Mouse (Mus musculus): ENCODE results near the gene Chp2.

Chp2 gene

GRCm38 (mm10) chr7:122219315-122219801, at the start of gene Chp2:
Gene Chp2 (plus strand): TSS chr7:122219496.
- peak; percentile 5 for DNase-seq (ENCODE audit: low spot score)

- no peak for DNase-seq (ENCODE audit: low spot score)
Measured at GRCm38 (mm10) chr7:122170705-122171104, 48.6 kb upstream of the Chp2 start.

GRCm38 (mm10) chr7:122171613-122172012, 47.7 kb upstream of the Chp2 start:
- no peak for DNase-seq (ENCODE audit: low spot score)

GRCm38 (mm10) chr7:122180720-122181119, 38.6 kb upstream of the Chp2 start:
- DNase-seq (ENCODE audit: low spot score): no peak

- DNase-seq (ENCODE audit: low spot score): no peak
Measured at GRCm38 (mm10) chr7:122184569-122184968, 34.7 kb upstream of the Chp2 start.

GRCm38 (mm10) chr7:122186043-122186442, 33.3 kb upstream of the Chp2 start, which contains the start of gene Ern2:
Gene Ern2 (minus strand): TSS chr7:122186207.
- no peak for DNase-seq (ENCODE audit: low spot score)

- no peak for DNase-seq (ENCODE audit: low spot score)
Measured at GRCm38 (mm10) chr7:122189484-122189883, 29.8 kb upstream of the Chp2 start.

GRCm38 (mm10) chr7:122191097-122191496, 28.2 kb upstream of the Chp2 start:
- DNase-seq (ENCODE audit: low spot score): no peak

GRCm38 (mm10) chr7:122193919-122194318, 25.4 kb upstream of the Chp2 start:
- DNase-seq (ENCODE audit: low spot score): no peak

- no peak for DNase-seq (ENCODE audit: low spot score)
Measured at GRCm38 (mm10) chr7:122196771-122197170, 22.5 kb upstream of the Chp2 start.

GRCm38 (mm10) chr7:122197306-122197705, 22.0 kb upstream of the Chp2 start:
- DNase-seq (ENCODE audit: low spot score): no peak

- no peak for DNase-seq (ENCODE audit: low spot score)
Measured at GRCm38 (mm10) chr7:122199296-122199695, 20.0 kb upstream of the Chp2 start.

- DNase-seq (ENCODE audit: low spot score): no peak
Measured at GRCm38 (mm10) chr7:122203936-122204335, 15.4 kb upstream of the Chp2 start.

GRCm38 (mm10) chr7:122206121-122206520, 13.2 kb upstream of the Chp2 start:
- DNase-seq (ENCODE audit: low spot score): no peak

- DNase-seq (ENCODE audit: low spot score): no peak
Measured at GRCm38 (mm10) chr7:122208276-122209021, 10.8 kb upstream of the Chp2 start.

- DNase-seq (ENCODE audit: low spot score): no peak
Measured at GRCm38 (mm10) chr7:122226020-122226742, 6.9 kb downstream of the Chp2 start.

GRCm38 (mm10) chr7:122226744-122227143, 7.4 kb downstream of the Chp2 start:
- no peak for DNase-seq (ENCODE audit: low spot score)

GRCm38 (mm10) chr7:122229306-122229705, 10.0 kb downstream of the Chp2 start:
- DNase-seq (ENCODE audit: low spot score): no peak

- no peak for DNase-seq (ENCODE audit: low spot score)
Measured at GRCm38 (mm10) chr7:122229916-122230315, 10.6 kb downstream of the Chp2 start.

- no peak for DNase-seq (ENCODE audit: low spot score)
Measured at GRCm38 (mm10) chr7:122230866-122231265, 11.6 kb downstream of the Chp2 start.

- DNase-seq (ENCODE audit: low spot score): no peak
Measured at GRCm38 (mm10) chr7:122238939-122239338, 19.6 kb downstream of the Chp2 start.

- no peak for DNase-seq (ENCODE audit: low spot score)
Measured at GRCm38 (mm10) chr7:122240413-122241119, 21.3 kb downstream of the Chp2 start.

- no peak for DNase-seq (ENCODE audit: low spot score)
Measured at GRCm38 (mm10) chr7:122242260-122242659, 23.0 kb downstream of the Chp2 start.

All from ovary, postnatal 10 days (tissue).